Mouse (Mus musculus) hindbrain, embryonic 16.5 days (tissue): ENCODE data around the gene Tsku. TPM values are rescaled to one million over a fixed set of nuclear protein-coding genes. Genes with fewer than 3 reads are reported as not detected.

Source experiments
- ATAC-seq: fragments of 200-750 bp; cut with Nextera tagmentation; 2 replicates; pipeline ENCODE4 v1.8.0; 2017; ENCODE audit warnings: moderate TSS enrichment, moderate library complexity
- H3K27ac ChIP-seq: fragments of 300-500 bp; sonication (generic); 2 replicates; pipeline ENCODE4 v1.5.1; 2014; ENCODE audit warnings: low read depth, mild to moderate bottlenecking, control low read depth, low read length, moderate library complexity
- H3K27me3 ChIP-seq: fragments of 300-500 bp; sonication (generic); replicated peaks from 2 replicates; pipeline ENCODE4 v1.6.1; 2014; ENCODE audit warnings: low read length; ENCODE audit not compliant: control insufficient read depth, insufficient read depth
- H3K36me3 ChIP-seq: fragments of 300-500 bp; sonication (generic); 2 replicates; pipeline ENCODE4 v1.6.1; 2014; ENCODE audit warnings: mild to moderate bottlenecking, low read length, moderate library complexity, mixed read lengths; ENCODE audit not compliant: control insufficient read depth, insufficient read depth
- H3K4me1 ChIP-seq: fragments of 300-500 bp; sonication (generic); 2 replicates; pipeline ENCODE4 v1.6.1; 2014; ENCODE audit warnings: low read depth, low read length; ENCODE audit not compliant: control insufficient read depth, insufficient read depth
- H3K4me2 ChIP-seq: fragments of 300-500 bp; sonication (generic); 2 replicates; pipeline ENCODE4 v1.6.1; 2014; ENCODE audit warnings: mild to moderate bottlenecking, low read length, control low read depth, moderate library complexity
- H3K4me3 ChIP-seq: fragments of 300-500 bp; sonication (generic); 2 replicates; pipeline ENCODE4 v1.5.1; 2014; ENCODE audit warnings: mild to moderate bottlenecking, low read length, control low read depth, moderate library complexity
- H3K9ac ChIP-seq: fragments of 300-500 bp; sonication (generic); 2 replicates; pipeline ENCODE4 v1.6.1; 2014; ENCODE audit warnings: low read depth, mild to moderate bottlenecking, control low read depth, low read length, moderate library complexity
- H3K9me3 ChIP-seq: fragments of 300-500 bp; sonication (generic); 2 replicates; pipeline ENCODE4 v1.6.1; 2014; ENCODE audit warnings: mild to moderate bottlenecking, low read length, moderate library complexity; ENCODE audit not compliant: control insufficient read depth
- whole genome bisulfite sequencing: fragments of 180-500 bp; shearing (Covaris S2); extraction: QIAGEN DNeasy Blood & Tissue Kit; methylation state at CpG from one replicate; pipeline ENCODE4 v1.1.7; 2014; 5-methylcytosine and 5-hydroxymethylcytosine counted together
- polyA plus RNA-seq: library from polyadenylated mRNA; unstranded; fragments of >200 nt; fragmentation: Nextera tagmentation; extraction: Ambion mirVana; gene quantifications from 2 replicates; pipeline ENCODE4 v1.2.1, GENCODE M21; 2015

The Tsku gene
- polyA plus RNA-seq, 1 experiment from 2014 or later = 6.5 TPM

DNA sequence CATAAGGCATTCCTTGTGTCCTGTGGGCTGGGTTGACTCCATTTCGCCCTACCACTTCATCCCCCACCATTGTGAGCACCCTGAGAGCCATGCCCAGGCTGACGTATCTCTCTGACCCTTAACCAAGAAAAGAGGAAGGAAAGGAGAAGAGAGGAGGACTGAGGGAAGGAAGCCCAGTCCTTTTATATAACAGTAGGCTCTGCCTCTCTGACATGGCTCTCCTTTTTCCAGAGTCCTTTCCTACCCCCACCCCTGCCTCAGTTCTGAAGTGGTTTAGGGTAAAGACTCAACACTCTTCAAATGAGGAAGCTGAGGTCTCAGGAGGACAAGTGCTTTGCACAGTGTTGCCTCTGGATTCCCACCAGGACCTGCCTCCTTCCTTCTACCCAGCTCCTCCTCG, 27.1 kb downstream of the Tsku start:
- no peaks in the 10 kb centered on the region for H3K9me3 ChIP-seq
- no peak overlapping the region for H3K4me3 ChIP-seq
- WGBS = 74% methylated on average over 3 of the region's 3 CpGs
- H3K27ac ChIP-seq = no peak overlapping the region
- no peak for ATAC-seq
- no peaks in the 10 kb centered on the region for H3K4me1 ChIP-seq
- H3K4me2 ChIP-seq = no peak overlapping the region
- no peaks in the 10 kb centered on the region for H3K27me3 ChIP-seq
- H3K9ac ChIP-seq = no peak overlapping the region
- H3K36me3 ChIP-seq = no peaks in the 10 kb centered on the region

DNA sequence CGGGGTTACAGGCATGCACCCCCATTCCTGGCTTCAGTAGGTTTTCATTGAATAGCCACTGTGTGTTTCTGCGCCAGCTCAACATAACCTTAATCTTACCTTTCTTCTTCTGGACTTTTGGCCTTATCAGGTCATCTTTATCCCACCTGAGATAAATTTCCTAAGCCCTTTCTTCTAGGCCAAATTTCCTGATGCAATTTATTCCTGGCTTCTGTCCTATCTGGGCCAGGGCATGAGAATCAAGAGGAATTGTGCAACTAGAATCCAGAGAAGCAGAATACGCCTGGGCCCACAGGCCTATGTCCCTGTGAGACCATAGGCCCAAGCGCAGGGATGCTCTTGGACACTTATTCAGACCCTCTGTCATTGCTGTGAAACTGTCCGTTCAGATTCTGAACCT, 27.6 kb downstream of the Tsku start:
- 95% methylated on average over 5 of the region's 5 CpGs for WGBS
- no peaks in the 10 kb centered on the region for H3K4me1 ChIP-seq

DNA sequence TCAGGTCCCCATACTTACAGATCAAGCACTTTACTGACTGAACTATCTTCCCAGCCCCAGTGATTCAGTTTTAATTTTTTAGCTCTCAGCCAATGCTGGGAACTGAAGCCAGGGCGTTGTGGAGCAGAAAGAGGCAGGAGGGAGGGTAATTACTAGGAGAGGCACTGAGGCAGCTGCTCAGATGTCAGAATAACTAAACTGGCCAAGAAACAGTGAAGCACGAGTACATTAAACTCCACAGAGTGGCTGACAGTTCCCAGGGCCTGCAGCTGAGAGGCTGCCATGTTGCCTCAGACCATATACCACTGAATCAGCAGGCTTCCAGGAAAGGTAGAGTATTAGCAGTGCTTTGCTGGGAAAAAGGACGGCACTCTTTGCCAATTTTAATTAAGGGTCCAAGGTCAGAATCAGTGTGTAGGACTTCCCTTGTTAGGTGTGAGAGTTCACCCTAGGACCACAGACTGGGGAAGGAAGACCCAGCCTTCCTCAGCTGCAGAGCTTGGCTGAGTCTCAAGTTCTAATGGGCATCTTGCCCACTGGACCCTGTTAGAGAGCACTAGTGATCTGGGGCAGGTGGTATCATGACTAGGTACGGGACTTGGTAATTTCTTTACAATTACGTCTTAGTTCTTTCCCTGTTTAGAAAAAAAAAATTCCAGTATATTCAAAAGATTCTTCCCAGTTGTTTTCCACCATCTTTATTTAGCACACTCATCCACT, 28.3 kb downstream of the Tsku start:
- Histone ChIP-seq H3K4me2 (no peak overlapping the region), H3K9ac (no peak overlapping the region), H3K9me3 (no peaks in the 10 kb centered on the region), H3K27ac (no peak overlapping the region), H3K4me3 (no peak overlapping the region), H3K27me3 (no peaks in the 10 kb centered on the region), H3K4me1 (no peaks in the 10 kb centered on the region), H3K36me3 (no peaks in the 10 kb centered on the region)
- ATAC-seq = no peak
- WGBS = 48% methylated on average over 5 of the region's 5 CpGs

More for the DNA sequence above, 27.6 kb downstream of the Tsku start:
- Histone ChIP-seq H3K27ac (no peak overlapping the region), H3K4me2 (no peak overlapping the region), H3K36me3 (no peaks in the 10 kb centered on the region), H3K9me3 (no peaks in the 10 kb centered on the region), H3K4me3 (no peak overlapping the region), H3K9ac (no peak overlapping the region), H3K27me3 (no peaks in the 10 kb centered on the region)
- no peak for ATAC-seq

DNA sequence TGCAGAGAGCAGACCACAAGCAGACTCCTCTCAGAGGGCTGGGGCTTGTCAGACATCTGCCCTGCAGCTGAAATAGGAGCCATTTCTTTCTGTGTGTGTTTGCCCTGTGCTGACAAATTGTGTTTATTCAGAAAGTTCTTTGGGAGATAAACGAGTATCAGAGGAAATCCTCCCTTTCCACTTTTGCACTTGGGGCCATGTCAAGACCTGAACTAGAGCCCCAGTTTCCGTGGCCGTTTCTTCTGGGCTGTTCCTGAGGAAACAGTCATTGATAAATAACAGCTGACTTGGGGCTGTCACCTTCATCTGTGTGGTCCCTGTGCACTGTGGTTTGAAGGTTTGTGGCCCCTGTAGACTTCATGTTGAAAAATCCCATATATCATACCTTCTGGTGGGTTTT, 29.2 kb downstream of the Tsku start:
- no peak overlapping the region for H3K4me2 ChIP-seq

DNA sequence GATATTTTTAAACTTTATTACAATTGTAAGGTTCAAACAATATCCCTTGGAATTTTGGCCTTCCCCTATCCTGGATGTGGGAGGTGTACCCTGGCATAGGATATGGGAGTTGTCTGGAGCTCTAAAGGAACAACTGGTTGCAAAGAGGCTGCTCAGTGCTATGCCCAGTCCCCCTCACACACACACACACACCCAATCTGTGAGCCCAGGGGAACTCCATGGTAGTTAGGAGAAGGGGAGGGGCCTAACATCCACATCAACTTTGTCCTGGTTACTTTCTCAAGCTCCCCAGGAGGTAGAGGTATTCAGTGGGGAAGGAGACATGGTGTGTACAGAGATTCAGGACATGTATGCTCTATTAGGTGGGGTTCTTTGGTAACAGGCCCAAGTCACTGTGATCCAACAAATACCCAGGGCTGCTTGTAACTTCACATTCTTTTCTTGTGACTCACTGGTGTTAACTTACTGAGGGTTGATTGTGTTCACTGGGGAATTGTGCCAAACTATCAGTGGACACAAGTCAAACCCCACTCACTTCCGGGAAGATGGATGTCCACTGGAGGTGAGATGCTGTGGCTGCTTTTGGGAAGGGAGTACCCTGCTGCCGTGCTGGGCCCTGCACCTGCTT, 30.6 kb downstream of the Tsku start:
- ATAC-seq = no peak
- 58% methylated on average over 2 of the region's 2 CpGs for WGBS
- Histone ChIP-seq H3K9me3 (no peaks in the 10 kb centered on the region), H3K27me3 (no peaks in the 10 kb centered on the region), H3K27ac (no peak overlapping the region), H3K4me1 (no peaks in the 10 kb centered on the region), H3K4me3 (no peak overlapping the region), H3K9ac (no peak overlapping the region), H3K4me2 (no peak overlapping the region), H3K36me3 (no peaks in the 10 kb centered on the region)

More for the DNA sequence above, 29.2 kb downstream of the Tsku start:
- no peak overlapping the region for H3K27ac ChIP-seq
- H3K9ac ChIP-seq = no peak overlapping the region
- no peak overlapping the region for H3K4me3 ChIP-seq
- H3K27me3 ChIP-seq = no peaks in the 10 kb centered on the region
- no peaks in the 10 kb centered on the region for H3K9me3 ChIP-seq
- no peaks in the 10 kb centered on the region for H3K4me1 ChIP-seq
- no peaks in the 10 kb centered on the region for H3K36me3 ChIP-seq
- ATAC-seq = no peak
- 79% methylated on average over 3 of the region's 3 CpGs for WGBS

DNA sequence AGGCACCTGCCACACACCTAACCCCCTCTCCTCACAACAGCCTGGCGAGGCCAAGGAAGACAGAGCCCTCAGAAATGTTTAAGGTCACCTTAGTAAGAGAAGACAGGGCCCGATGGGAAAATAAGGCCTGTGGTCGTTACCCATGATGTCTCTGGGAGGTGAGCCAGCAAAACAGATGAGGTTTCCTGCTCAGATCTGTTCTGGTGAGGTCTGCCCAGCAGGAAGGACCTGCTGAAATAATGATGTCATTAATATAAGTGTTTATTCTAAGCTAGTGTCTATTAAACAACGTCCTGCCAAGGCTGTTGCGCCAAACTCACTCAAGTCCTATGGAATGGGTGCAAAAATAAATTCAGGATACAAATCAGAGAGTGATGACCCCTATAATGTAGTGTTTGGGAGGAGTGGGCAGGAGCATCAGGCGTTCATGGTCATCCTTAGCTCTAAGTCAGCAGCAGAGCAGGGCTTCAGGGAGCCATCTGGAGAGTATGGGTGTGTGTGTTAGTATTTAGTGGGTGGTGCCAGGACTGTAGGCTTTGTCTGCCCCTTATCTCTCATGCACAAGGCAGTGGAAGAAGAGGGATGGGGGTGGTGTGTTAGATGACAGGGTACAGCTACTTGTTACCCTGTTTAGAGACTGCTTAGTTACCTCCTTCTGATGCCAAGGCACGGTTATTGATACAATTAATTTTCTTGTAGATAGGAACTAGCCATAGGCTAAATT, 31.3 kb downstream of the Tsku start:
- no peaks in the 10 kb centered on the region for H3K4me1 ChIP-seq
- H3K27me3 ChIP-seq = no peaks in the 10 kb centered on the region
- no peak; the same call in 1 of the 2 replicates for ATAC-seq
- 70% methylated on average over 7 of the region's 7 CpGs for WGBS
- H3K27ac ChIP-seq = no peak overlapping the region
- H3K36me3 ChIP-seq = no peaks in the 10 kb centered on the region
- H3K4me3 ChIP-seq = no peak overlapping the region
- no peak overlapping the region for H3K9ac ChIP-seq
- no peak overlapping the region for H3K4me2 ChIP-seq
- H3K9me3 ChIP-seq = no peaks in the 10 kb centered on the region

DNA sequence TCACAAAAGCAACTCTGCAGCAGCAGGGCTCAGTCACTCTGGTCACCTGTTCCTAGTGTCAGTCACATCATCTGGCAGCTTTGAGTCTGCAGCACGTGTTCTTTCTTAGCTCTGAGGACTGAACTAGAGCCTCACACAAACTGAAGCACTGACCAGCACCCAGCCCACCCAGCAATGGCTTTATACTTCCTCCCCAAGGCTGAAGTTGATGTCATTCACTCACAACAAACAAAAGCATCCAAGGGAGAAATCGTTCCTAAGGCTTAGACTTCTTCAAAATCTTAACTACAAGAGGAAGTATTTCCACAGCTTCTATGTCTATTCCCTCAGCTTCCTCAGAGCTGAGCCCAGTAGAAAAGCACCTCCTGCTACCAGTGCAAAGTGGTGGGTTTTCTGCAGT, 32.8 kb downstream of the Tsku start:
- no peak overlapping the region for H3K9ac ChIP-seq
- H3K36me3 ChIP-seq = no peaks in the 10 kb centered on the region
- no peaks in the 10 kb centered on the region for H3K27me3 ChIP-seq
- H3K4me3 ChIP-seq = no peak overlapping the region
- WGBS = 39% methylated on average over 2 of the region's 2 CpGs
- no peak overlapping the region for H3K27ac ChIP-seq
- H3K9me3 ChIP-seq = no peaks in the 10 kb centered on the region
- H3K4me1 ChIP-seq = peaks cover 2% of the 10 kb centered on the region; the same call in 1 of the 2 replicates
- no peak overlapping the region for H3K4me2 ChIP-seq
- ATAC-seq = no peak

DNA sequence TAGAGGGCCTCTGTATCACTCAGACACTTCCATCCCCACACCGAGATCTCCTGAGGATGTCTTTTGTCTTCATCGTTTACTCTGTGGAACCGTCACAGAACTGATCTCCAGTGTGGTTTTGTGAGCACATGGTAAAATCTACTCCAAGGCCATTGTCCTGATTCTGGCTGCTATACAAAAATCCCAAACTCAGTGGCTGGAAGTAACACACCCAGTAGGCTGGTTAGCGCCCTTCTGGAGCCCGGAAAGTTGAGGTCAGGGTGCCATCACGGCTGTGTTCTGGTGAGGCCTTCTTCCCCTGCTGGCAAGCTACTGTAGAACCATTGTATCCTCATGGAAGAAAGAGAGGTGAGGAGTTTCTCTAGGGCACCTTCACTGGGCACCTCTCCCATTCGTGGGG, 35.1 kb downstream of the Tsku start:
- Histone ChIP-seq H3K4me1 (peaks cover 5% of the 10 kb centered on the region; the same call in 1 of the 2 replicates), H3K9ac (no peak overlapping the region), H3K4me2 (no peak overlapping the region), H3K4me3 (no peak overlapping the region), H3K27ac (no peak overlapping the region), H3K36me3 (no peaks in the 10 kb centered on the region), H3K27me3 (no peaks in the 10 kb centered on the region), H3K9me3 (no peaks in the 10 kb centered on the region)
- 78% methylated on average over 7 of the region's 7 CpGs for WGBS
- ATAC-seq = no peak

DNA sequence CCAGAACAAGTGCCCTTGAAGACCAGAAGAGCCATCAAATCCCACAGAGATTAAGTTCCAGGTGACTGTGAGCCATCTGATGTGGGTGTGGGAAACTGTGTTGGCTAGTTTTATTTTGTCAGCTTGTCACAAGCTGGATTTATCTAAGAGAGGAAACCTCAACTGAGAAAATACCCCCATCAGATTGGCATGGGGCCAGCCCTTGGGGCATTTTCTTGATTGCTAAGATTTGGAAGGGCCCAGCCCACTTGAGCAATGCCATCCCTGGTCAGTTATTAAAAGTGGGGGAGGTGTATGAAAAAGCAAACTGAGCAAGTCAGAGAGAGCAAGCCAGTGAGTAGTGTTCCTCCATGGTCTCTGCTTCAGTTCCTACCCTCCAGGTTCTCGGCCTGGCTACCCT, 36.9 kb downstream of the Tsku start:
- H3K27me3 ChIP-seq = no peaks in the 10 kb centered on the region
- no peak overlapping the region for H3K27ac ChIP-seq
- no peaks in the 10 kb centered on the region for H3K36me3 ChIP-seq
- 61% methylated on average over 1 of the region's 1 CpGs for WGBS
- H3K4me3 ChIP-seq = no peak overlapping the region
- peaks cover 5% of the 10 kb centered on the region; the same call in 1 of the 2 replicates for H3K4me1 ChIP-seq
- no peaks in the 10 kb centered on the region for H3K9me3 ChIP-seq
- H3K4me2 ChIP-seq = no peak overlapping the region
- H3K9ac ChIP-seq = no peak overlapping the region
- ATAC-seq = no peak
